Mouse (Mus musculus) liver, adult 2 months (tissue): ENCODE results near the gene Mxd1. TPM values are rescaled to one million over a fixed set of nuclear protein-coding genes. Genes with fewer than 3 reads are reported as not detected.
A peak's percentile ranks its signal among the peaks of the same experiment; 100 is the strongest.

Source experiments
- DNase-seq: peaks from one replicate; pipeline ENCODE4 v3.0.0-alpha.2; 2011; ENCODE audit warnings: low read depth, low spot score; ENCODE audit errors: extremely low read depth
- H3K27ac ChIP-seq: fragments of 200-500 bp; replicated peaks from 2 replicates; pipeline ENCODE4 v1.5.1; 2012; ENCODE audit warnings: low read depth, mild to moderate bottlenecking, control low read depth, inconsistent platforms, low read length; ENCODE audit not compliant: insufficient read depth
- H3K27me3 ChIP-seq: fragments of 200-500 bp; 2 replicates; pipeline ENCODE4 v1.6.1; 2012; ENCODE audit warnings: mild to moderate bottlenecking, moderate library complexity, low read length, inconsistent platforms; ENCODE audit not compliant: control insufficient read depth, insufficient read depth
- H3K36me3 ChIP-seq: fragments of 200-500 bp; 2 replicates; pipeline ENCODE4 v1.6.1; 2012; ENCODE audit warnings: low read length, inconsistent platforms; ENCODE audit not compliant: control insufficient read depth, insufficient read depth
- H3K4me1 ChIP-seq: fragments of 200-500 bp; 2 replicates; pipeline ENCODE4 v1.6.1; 2011; ENCODE audit warnings: low read length; ENCODE audit not compliant: control insufficient read depth, insufficient read depth
- H3K4me3 ChIP-seq: fragments of 200-500 bp; 2 replicates; pipeline ENCODE4 v1.5.1; 2011; ENCODE audit warnings: low read depth, mild to moderate bottlenecking, control low read depth, low read length, moderate library complexity; ENCODE audit not compliant: insufficient read depth
- H3K79me2 ChIP-seq: fragments of 200-500 bp; 2 replicates; pipeline ENCODE4 v1.6.1; 2012; ENCODE audit warnings: inconsistent platforms, mild to moderate bottlenecking, low read length, moderate library complexity; ENCODE audit not compliant: control insufficient read depth, insufficient read depth
- H3K9ac ChIP-seq: fragments of 200-500 bp; 2 replicates; pipeline ENCODE4 v1.6.1; 2012; ENCODE audit warnings: low read depth, mild to moderate bottlenecking, control low read depth, inconsistent platforms, low read length
- CTCF ChIP-seq: fragments of 200-500 bp; IDR thresholded peaks from 2 replicates; pipeline ENCODE4 v1.5.1; 2011; ENCODE audit warnings: low read depth, low read length, control low read depth
- POLR2A ChIP-seq: fragments of 200-500 bp; IDR thresholded peaks from 2 replicates; pipeline ENCODE4 v1.6.1; 2011; ENCODE audit warnings: low read length, control low read depth; ENCODE audit not compliant: insufficient read depth; ENCODE audit errors: extremely low read depth
- WGBS: fragments of 180-500 bp; shearing (Covaris S2); methylation state at CpG from one replicate; pipeline ENCODE4 v1.1.7; 2018; 5-methylcytosine and 5-hydroxymethylcytosine counted together
- polyA plus RNA-seq: library from polyadenylated mRNA; depleted of rRNA; stranded (reverse); fragments of >200 nt; gene quantifications from 2 replicates; pipeline ENCODE4 v1.2.3, GENCODE M21; 2012
- total RNA-seq: library from RNA; depleted of rRNA; stranded (reverse); fragments of >200 nt; gene quantifications from 2 replicates; pipeline ENCODE4 v1.2.3, GENCODE M21; 2014

The Mxd1 gene
- total and polyA plus RNA-seq, 2 experiments, result 2.0 to 2.8 TPM

DNA sequence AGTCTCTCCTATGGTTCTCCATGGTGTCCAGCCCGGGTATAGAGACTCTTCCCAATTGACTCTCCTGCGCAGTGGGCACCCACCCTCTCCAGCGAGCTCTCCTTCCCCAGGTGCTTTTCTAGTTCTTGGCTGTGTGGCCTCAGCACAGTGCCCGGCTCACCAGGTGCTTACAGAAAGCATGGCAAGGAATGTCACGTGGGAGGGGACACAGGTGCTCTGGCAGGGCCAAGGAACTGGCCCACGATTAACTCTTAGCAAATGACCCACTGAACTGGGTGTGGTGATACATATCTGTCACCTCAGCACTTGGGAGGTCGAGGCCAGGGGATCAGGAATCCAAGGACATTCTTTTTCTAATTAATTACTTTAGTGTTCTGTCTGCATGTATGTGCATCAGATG, 22.8 kb downstream of the Mxd1 start:
- TF ChIP-seq CTCF (no peak), POLR2A (no peak)
- Histone ChIP-seq H3K27ac (no peak overlapping the region), H3K4me1 (no peaks in the 10 kb centered on the region), H3K27me3 (no peaks in the 10 kb centered on the region), H3K4me3 (no peak overlapping the region), H3K36me3 (peaks cover 8% of the 10 kb centered on the region; the same call in 1 of the 2 replicates), H3K9ac (no peak overlapping the region), H3K79me2 (no peaks in the 10 kb centered on the region)
- no peak for DNase-seq
- 78% methylated on average over 7 of the region's 7 CpGs for WGBS

GRCm38 (mm10) chr6:86645551-86645950, 23.4 kb downstream of the Mxd1 start:
- WGBS, result 41% methylated on average over 4 of the region's 4 CpGs
- no peak for TF ChIP-seq CTCF
- no peak for TF ChIP-seq POLR2A

DNA sequence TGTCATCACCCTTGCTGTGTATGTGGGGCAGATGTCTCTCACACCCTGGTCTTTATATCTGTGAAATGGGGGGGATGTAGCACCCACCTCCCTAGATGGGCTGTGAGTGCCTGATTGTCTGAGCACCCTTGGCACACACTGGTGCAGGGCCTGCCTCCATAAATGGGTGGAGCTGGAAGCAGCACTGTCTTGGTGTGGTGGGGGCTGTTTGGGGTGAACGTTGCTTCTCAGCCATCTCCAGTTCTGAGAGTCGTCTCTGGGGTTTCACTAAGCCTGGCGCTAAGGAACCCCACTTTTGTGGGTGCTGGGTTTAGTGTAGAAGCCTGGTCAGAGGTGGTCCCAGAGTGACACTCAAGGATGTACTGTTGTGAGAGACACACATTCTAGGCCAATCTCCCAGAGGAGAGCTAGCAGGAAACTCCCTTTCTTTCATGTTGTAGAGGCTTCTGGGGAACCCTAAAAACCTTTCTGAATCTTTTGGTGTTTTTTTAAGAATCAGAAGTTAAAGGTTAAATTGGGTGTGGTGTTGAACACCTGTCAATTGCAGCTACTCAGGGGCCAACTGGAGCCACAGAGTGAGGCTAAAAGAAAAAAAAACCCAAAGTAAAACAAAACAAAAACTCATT, 24.1 kb downstream of the Mxd1 start:
- no peak overlapping the region for H3K9ac ChIP-seq
- no peaks in the 10 kb centered on the region for H3K27me3 ChIP-seq
- no peaks in the 10 kb centered on the region for H3K4me1 ChIP-seq
- no peak for DNase-seq
- H3K36me3 ChIP-seq, result peaks cover 3% of the 10 kb centered on the region; the same call in 1 of the 2 replicates
- TF ChIP-seq CTCF (no peak), POLR2A (no peak)
- no peak overlapping the region for H3K4me3 ChIP-seq
- no peak overlapping the region for H3K27ac ChIP-seq
- no peaks in the 10 kb centered on the region for H3K79me2 ChIP-seq
- 91% methylated on average over 3 of the region's 3 CpGs for WGBS

More at GRCm38 (mm10) chr6:86645551-86645950, 23.4 kb downstream of the Mxd1 start:
- Histone ChIP-seq H3K4me1 (no peaks in the 10 kb centered on the region), H3K27ac (no peak overlapping the region), H3K36me3 (peaks cover 6% of the 10 kb centered on the region; the same call in 1 of the 2 replicates), H3K9ac (no peak overlapping the region), H3K27me3 (no peaks in the 10 kb centered on the region), H3K79me2 (no peaks in the 10 kb centered on the region), H3K4me3 (no peak overlapping the region)
- peak; percentile 19 for DNase-seq

GRCm38 (mm10) chr6:86641716-86642115, 27.2 kb downstream of the Mxd1 start:
- DNase-seq, result no peak
- no peaks in the 10 kb centered on the region for H3K79me2 ChIP-seq
- no peak overlapping the region for H3K9ac ChIP-seq
- H3K27ac ChIP-seq, result no peak overlapping the region
- TF ChIP-seq CTCF (no peak), POLR2A (no peak)
- peaks cover 1% of the 10 kb centered on the region; the same call in 1 of the 2 replicates for H3K4me1 ChIP-seq
- 85% methylated on average over 8 of the region's 8 CpGs for WGBS
- H3K36me3 ChIP-seq, result no peaks in the 10 kb centered on the region
- H3K27me3 ChIP-seq, result no peaks in the 10 kb centered on the region
- H3K4me3 ChIP-seq, result no peak overlapping the region

DNA sequence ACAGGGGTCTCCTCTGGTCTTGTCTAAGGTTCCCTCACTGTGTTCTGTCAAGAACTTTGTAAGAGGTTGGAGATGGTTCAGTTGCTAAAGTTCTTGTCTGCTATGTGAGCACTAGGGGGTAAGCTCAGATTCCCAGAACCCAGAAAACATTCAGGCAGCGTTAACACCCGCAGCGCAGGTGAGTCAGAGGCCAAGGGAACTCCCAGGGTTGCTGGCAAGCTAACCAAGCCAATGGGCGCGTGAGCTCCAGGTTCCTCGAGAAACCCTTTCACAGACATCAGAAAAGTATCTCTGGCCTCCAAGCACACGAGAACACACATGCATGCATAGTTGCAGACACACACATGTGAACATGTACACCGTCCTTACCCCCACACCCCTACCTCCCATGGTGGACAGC, 28.2 kb downstream of the Mxd1 start:
- H3K4me1 ChIP-seq, result peaks cover 1% of the 10 kb centered on the region; the same call in 1 of the 2 replicates
- H3K79me2 ChIP-seq, result no peaks in the 10 kb centered on the region
- no peak overlapping the region for H3K4me3 ChIP-seq
- H3K9ac ChIP-seq, result no peak overlapping the region
- no peak for DNase-seq
- WGBS, result 82% methylated on average over 8 of the region's 8 CpGs
- no peak for TF ChIP-seq POLR2A
- TF ChIP-seq CTCF, result no peak
- no peaks in the 10 kb centered on the region for H3K27me3 ChIP-seq
- H3K27ac ChIP-seq, result no peak overlapping the region
- H3K36me3 ChIP-seq, result no peaks in the 10 kb centered on the region

- H3K79me2 ChIP-seq, result no peaks in the 10 kb centered on the region
- no peaks in the 10 kb centered on the region for H3K27me3 ChIP-seq
- peaks cover 1% of the 10 kb centered on the region; the same call in 1 of the 2 replicates for H3K4me1 ChIP-seq
- H3K9ac ChIP-seq, result no peak overlapping the region
- TF ChIP-seq CTCF (no peak), POLR2A (no peak)
- 95% methylated on average over 3 of the region's 3 CpGs for WGBS
- no peak overlapping the region for H3K27ac ChIP-seq
- H3K4me3 ChIP-seq, result no peak overlapping the region
- DNase-seq, result no peak
- H3K36me3 ChIP-seq, result no peaks in the 10 kb centered on the region
These were observed 28.8 kb downstream of the Mxd1 start for GRCm38 (mm10) chr6:86640161-86640560.
